Mouse (Mus musculus): Measurements from ENCODE around the gene Gm10130.

Gene Gm10130

GRCm38 (mm10) chr2:150323402-150323801 lies at the start of gene Gm10130:
TSS of gene Gm10130 (plus strand) at chr2:150323702.
- WGBS: 88% methylated on average over 5 of the region's 5 CpGs

- WGBS: 89% methylated on average over 6 of the region's 6 CpGs
These were observed 29.8 kb upstream of the Gm10130 start for GRCm38 (mm10) chr2:150293669-150294068.

DNA sequence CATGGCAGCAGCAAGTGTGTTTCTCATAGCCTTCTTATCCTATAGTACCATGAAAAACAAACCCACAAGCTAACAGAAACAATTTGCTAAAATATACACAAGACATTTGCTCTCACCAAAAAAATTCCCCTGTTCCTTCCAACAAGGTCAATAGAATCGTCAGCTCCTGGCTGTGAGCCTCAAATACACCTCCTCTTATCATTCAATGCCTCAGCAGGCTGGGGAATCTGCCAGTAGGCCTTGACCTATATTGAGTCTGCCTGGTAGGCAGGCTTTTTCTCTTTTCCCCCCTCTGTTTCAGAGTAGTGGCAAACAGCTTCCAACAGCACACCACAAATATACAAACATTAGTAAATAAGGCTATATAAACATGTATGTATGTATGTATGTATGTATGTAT lies 24.4 kb upstream of the Gm10130 start:
- 31% methylated on average over 1 of the region's 1 CpGs for WGBS

DNA sequence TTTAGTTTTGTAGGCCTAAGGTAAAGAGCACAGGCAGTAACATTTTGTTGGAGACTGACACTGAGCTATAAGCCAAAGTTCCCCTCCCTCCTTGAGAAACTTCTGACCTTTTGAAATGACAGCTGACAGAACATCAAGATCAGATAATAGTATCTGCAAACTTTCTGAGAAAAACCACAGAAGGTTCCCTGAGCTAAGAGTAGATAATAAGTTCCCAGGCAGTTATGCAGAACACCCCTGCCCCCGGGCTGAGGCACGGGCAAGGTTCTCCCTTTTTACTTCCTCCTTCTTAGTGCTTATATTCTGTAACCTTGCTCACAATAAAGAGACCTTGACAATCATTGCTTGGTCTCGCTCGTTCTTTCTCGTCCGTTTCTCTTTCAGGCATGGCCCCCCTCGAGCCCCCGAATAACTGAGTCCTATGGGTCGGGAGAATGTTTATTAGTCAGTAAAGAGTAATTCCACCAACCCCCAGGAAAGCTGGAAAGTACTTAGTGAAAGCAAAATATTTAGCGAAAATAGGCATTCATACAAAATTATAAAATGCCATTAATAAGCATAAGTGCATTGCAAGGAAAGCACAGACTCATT lies 16.2 kb upstream of the Gm10130 start:
- 85% methylated on average over 10 of the region's 10 CpGs for WGBS

DNA sequence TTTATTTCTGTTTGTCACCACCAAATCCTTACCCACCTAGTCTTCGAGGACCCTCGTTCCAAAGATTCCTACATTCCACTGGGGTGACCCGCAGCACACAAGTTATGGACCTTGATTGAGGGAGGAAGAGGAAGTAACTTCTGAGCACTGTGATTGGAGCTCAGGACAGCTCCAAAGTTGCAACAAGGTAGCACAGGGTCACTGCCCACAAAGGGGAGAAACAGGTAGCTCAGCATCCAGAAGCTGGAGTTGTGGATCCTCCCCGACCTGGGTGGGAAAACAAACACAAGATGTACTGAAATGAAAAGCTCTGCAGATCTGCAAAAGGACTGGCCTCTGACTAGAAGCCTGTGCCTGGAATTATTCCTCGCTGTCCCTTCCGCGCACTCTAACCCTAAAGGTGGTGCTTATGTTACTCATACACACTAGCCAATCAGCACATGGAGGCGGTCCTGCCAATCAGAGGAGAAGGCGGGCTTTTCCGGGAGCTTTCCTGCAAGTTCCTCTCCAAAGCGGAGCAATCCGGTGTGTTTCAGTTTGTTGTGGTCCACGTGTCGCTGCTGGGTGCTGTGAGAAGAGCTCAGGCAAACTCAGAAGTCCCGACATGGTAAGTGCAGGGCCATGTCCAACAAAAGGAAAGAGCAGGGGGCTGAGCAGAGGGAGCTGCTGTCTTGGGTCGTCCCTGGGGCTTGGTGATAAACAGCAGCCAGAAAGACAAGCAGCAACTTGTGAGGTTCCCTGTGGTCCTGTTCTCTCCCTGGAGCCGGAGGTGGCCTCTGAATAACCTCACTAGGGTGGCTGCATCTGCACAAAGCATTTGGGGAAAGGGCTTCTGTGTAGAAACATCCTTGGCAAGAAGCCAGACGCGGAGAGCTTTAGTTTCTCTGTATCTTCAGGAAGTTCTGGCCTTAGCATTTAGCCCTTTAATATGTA lies 12.3 kb upstream of the Gm10130 start:
- WGBS: 15% methylated on average over 19 of the region's 19 CpGs

- 94% methylated on average over 1 of the region's 1 CpGs for WGBS
These were observed 4.5 kb upstream of the Gm10130 start for GRCm38 (mm10) chr2:150318973-150319372.

- WGBS: 2% methylated on average over 17 of the region's 17 CpGs
These were observed 38.8 kb downstream of the Gm10130 start, which contains the start of gene 3300002I08Rik for GRCm38 (mm10) chr2:150362113-150362877. TSS of gene 3300002I08Rik (minus strand) at chr2:150362765.

- WGBS: 11% methylated on average over 4 of the region's 4 CpGs
These were observed 39.4 kb downstream of the Gm10130 start for GRCm38 (mm10) chr2:150362878-150363229.

DNA sequence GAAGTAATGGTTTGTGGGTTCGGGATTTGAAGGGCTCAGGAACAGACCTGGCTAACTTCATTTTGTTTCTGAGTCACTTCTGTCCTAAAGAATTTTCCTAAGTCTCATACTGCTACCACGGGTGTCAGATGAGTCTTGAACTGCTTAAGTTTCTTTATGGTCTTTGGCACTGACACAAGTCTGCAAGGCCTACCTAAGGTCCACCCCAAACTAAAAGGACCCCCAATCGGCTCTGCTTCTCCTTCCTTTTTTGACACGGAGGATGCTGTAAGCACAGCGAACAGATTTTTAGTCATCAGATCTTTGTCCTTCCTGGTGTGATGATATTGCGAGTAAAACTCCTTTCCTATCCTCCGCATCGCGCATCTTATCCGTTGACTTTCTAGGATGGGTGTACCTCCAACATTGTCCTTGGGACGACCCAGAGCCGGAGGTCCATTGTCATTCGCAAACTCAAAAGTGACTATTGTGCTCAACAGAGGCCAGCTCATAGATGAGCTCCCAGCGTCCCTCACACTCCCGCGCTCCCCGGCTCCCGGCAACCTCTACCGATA lies 62.1 kb downstream of the Gm10130 start:
- WGBS: 94% methylated on average over 19 of the region's 19 CpGs

DNA sequence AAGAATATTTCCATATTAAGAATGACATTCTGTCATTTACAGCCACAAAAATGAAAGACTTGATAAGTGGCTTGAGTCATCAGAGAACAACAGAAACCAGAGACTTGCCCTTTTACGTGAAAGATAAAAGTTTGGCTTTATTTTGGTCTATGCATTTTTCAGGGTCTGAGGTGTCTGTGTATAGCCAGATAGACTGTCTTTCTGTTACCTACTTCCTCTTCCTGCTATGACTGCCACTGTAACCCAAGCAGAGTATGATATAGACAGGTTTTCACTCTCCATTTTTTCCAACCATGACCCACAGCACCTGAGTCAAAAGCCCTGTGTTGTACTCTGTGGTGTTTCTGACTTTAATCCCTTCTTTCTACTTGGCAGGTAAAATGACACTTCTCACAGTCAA lies 66.7 kb downstream of the Gm10130 start:
- WGBS: 82% methylated on average over 1 of the region's 1 CpGs

GRCm38 (mm10) chr2:150412146-150412545 lies 88.6 kb downstream of the Gm10130 start:
- 91% methylated on average over 17 of the region's 17 CpGs for WGBS
